In the genomic region with DNA sequence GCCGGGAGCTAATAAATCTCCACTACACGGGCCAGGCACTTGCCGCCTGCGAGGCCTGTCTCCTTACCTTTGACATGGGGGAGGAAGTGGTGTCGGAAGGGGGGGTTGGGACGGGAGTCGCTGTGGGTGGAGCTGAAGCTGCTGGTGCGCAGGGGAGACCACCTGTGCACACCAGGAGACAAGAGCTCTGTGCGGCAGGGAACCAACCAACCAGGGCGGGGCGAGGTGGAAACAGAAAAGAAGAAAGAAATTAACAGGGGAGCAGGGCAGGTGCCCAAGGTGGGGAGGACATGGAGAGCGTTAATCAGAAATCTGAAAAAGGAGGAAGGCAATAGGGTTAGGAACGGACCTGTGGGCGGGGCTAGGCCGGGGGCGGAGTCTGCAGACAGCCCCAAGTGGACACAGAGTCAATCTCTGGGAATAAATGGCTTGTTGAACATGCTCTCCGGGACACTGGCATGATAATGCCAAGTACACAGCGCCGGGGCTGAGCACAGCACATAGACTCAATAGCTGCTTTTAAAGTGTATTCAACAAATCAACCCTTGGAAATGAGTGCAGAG, we compare ENCODE assay signal across 32 mouse cellular contexts. TPM values are rescaled to one million over a fixed set of nuclear protein-coding genes. Genes with fewer than 3 reads are reported as not detected.
DNase-seq lines count a peak whose midpoint lies in the region; ATAC-seq and TF ChIP-seq lines count a peak whose summit lies in the region.
"Had no signal": no experiment of that assay in that cellular context is flagged by ENCODE, and none has a peak within 500 bp of the region (broad histone marks: within the 10 kb centered on the region; RNA-seq: fewer than 3 reads in every experiment).

No protein-coding gene starts in this region.

- ATAC-seq in hindbrain, embryonic 12.5 days (ENCODE audit: low FRiP score), result no peak
- ATAC-seq: forebrain, embryonic 15.5 days had no signal

- 47% methylated on average over 19 of the region's 19 CpGs for WGBS in hindbrain, embryonic 10.5 days
- 35% methylated on average over 19 of the region's 19 CpGs for WGBS in hindbrain, embryonic 12.5 days
- WGBS in small intestine, adult 2 months, result 54% methylated on average over 19 of the region's 19 CpGs
- WGBS in midbrain, embryonic 10.5 days, result 54% methylated on average over 19 of the region's 19 CpGs
- WGBS in forebrain, embryonic 10.5 days, result 46% methylated on average over 19 of the region's 19 CpGs

- 0 out of 2 replicates have a peak overlapping the region, but pooled peaks have one; percentile 12 for H3K27ac ChIP-seq in hindbrain, embryonic 10.5 days
- H3K27ac ChIP-seq in hindbrain, embryonic 12.5 days, result no peak overlapping the region
- no peak overlapping the region for H3K27ac ChIP-seq in small intestine, adult 2 months (ENCODE audit: insufficient read depth, low read depth, low read length)
- no peak overlapping the region for H3K27ac ChIP-seq in midbrain, embryonic 10.5 days (replicated peaks)
- no peak overlapping the region for H3K27ac ChIP-seq in forebrain, embryonic 10.5 days
- H3K27ac ChIP-seq: forebrain, embryonic 15.5 days; heart, embryonic 13.5 days; hindbrain, embryonic 14.5 days; left cerebral cortex, adult 2 months; liver, embryonic 13.5 days; midbrain, embryonic 12.5 days; neural tube, embryonic 13.5 days; stomach, embryonic 15.5 days had no signal

- no peak for TF ChIP-seq POLR2A in small intestine, adult 2 months (IDR thresholded peaks at IDR 0.05; ENCODE audit: low read depth, low read length)

- H3K4me3 ChIP-seq in hindbrain, embryonic 10.5 days, result no peak overlapping the region
- no peak overlapping the region for H3K4me3 ChIP-seq in hindbrain, embryonic 12.5 days
- peak overlapping the region; percentile 8; the same call in 1 of the 2 replicates for H3K4me3 ChIP-seq in small intestine, adult 2 months (ENCODE audit: low read depth, low read length)
- no peak overlapping the region for H3K4me3 ChIP-seq in midbrain, embryonic 10.5 days
- H3K4me3 ChIP-seq in forebrain, embryonic 10.5 days, result no peak overlapping the region
- H3K4me3 ChIP-seq: forebrain, embryonic 15.5 days; heart, embryonic 13.5 days; left cerebral cortex, adult 2 months; liver, embryonic 13.5 days; midbrain, embryonic 12.5 days; neural tube, embryonic 13.5 days; stomach, embryonic 15.5 days had no signal

- H3K4me1 ChIP-seq in hindbrain, embryonic 10.5 days (replicated peaks), result peaks cover 7% of the 10 kb centered on the region; the same call in 1 of the 2 replicates
- peaks cover 4% of the 10 kb centered on the region; the same call in 1 of the 2 replicates for H3K4me1 ChIP-seq in hindbrain, embryonic 12.5 days
- H3K4me1 ChIP-seq in small intestine, adult 2 months (ENCODE audit: control insufficient read depth, insufficient read depth, insufficient read length, low read length), result no peaks in the 10 kb centered on the region
- H3K4me1 ChIP-seq in midbrain, embryonic 10.5 days, result 0 out of 2 replicates have a peak, but pooled peaks cover 3% of the 10 kb centered on the region
- 0 out of 2 replicates have a peak, but pooled peaks cover 2% of the 10 kb centered on the region for H3K4me1 ChIP-seq in forebrain, embryonic 10.5 days
- H3K4me1 ChIP-seq: forebrain, embryonic 15.5 days; heart, embryonic 13.5 days; liver, embryonic 13.5 days; midbrain, embryonic 12.5 days; neural tube, embryonic 13.5 days; stomach, embryonic 15.5 days had no signal

- no peak overlapping the region for H3K4me2 ChIP-seq in hindbrain, embryonic 12.5 days (replicated peaks)
- H3K4me2 ChIP-seq: forebrain, embryonic 15.5 days; heart, embryonic 13.5 days; hindbrain, embryonic 14.5 days; liver, embryonic 13.5 days; midbrain, embryonic 12.5 days; neural tube, embryonic 13.5 days; stomach, embryonic 15.5 days had no signal

- no peaks in the 10 kb centered on the region for H3K27me3 ChIP-seq in hindbrain, embryonic 10.5 days (ENCODE audit: insufficient read depth, poor library complexity, severe bottlenecking)
- no peaks in the 10 kb centered on the region for H3K27me3 ChIP-seq in hindbrain, embryonic 12.5 days
- no peaks in the 10 kb centered on the region for H3K27me3 ChIP-seq in small intestine, adult 2 months (ENCODE audit: control insufficient read depth, insufficient read depth, low read length)
- no peaks in the 10 kb centered on the region for H3K27me3 ChIP-seq in midbrain, embryonic 10.5 days (ENCODE audit: low read depth, poor library complexity, severe bottlenecking)
- H3K27me3 ChIP-seq in forebrain, embryonic 10.5 days (ENCODE audit: poor library complexity, severe bottlenecking), result no peaks in the 10 kb centered on the region
- H3K27me3 ChIP-seq: forebrain, embryonic 15.5 days; heart, embryonic 13.5 days; liver, embryonic 13.5 days; midbrain, embryonic 12.5 days; neural tube, embryonic 13.5 days; stomach, embryonic 15.5 days had no signal

- H3K36me3 ChIP-seq in hindbrain, embryonic 10.5 days, result peaks cover 21% of the 10 kb centered on the region
- peaks cover 6% of the 10 kb centered on the region for H3K36me3 ChIP-seq in hindbrain, embryonic 12.5 days
- peaks cover 21% of the 10 kb centered on the region for H3K36me3 ChIP-seq in small intestine, adult 2 months (ENCODE audit: control insufficient read depth, insufficient read depth, low read length)
- peaks cover 26% of the 10 kb centered on the region for H3K36me3 ChIP-seq in midbrain, embryonic 10.5 days
- H3K36me3 ChIP-seq in forebrain, embryonic 10.5 days (replicated peaks), result peaks cover 33% of the 10 kb centered on the region

- no peak for TF ChIP-seq CTCF in small intestine, adult 2 months (IDR thresholded peaks at IDR 0.05; ENCODE audit: extremely low read depth, insufficient read length, insufficient replicate concordance, low read depth, low read length)

- H3K9me3 ChIP-seq in hindbrain, embryonic 10.5 days, result peaks cover 7% of the 10 kb centered on the region
- peaks cover 4% of the 10 kb centered on the region for H3K9me3 ChIP-seq in hindbrain, embryonic 12.5 days (replicated peaks)
- H3K9me3 ChIP-seq in midbrain, embryonic 10.5 days (replicated peaks), result peaks cover 7% of the 10 kb centered on the region
- H3K9me3 ChIP-seq in forebrain, embryonic 10.5 days, result peaks cover 7% of the 10 kb centered on the region
- H3K9me3 ChIP-seq: forebrain, embryonic 15.5 days; stomach, embryonic 15.5 days had no signal

- H3K9ac ChIP-seq in hindbrain, embryonic 12.5 days, result no peak overlapping the region
- H3K9ac ChIP-seq: forebrain, embryonic 15.5 days; heart, embryonic 13.5 days; hindbrain, embryonic 14.5 days; liver, embryonic 13.5 days; midbrain, embryonic 12.5 days; neural tube, embryonic 13.5 days; stomach, embryonic 15.5 days had no signal

- no peak for DNase-seq in hindbrain, embryonic 10.5 days (ENCODE audit: low spot score)
- DNase-seq in kidney, postnatal 4 days, result peak; percentile 35 to 49
- DNase-seq in kidney, postnatal 10 days, result no peak
- peak; percentile 63 for DNase-seq in ZHBTc4 (ENCODE audit: low read depth, low spot score)
- DNase-seq in midbrain, embryonic 10.5 days (ENCODE audit: low spot score), result no peak
- no peak for DNase-seq in forebrain, embryonic 10.5 days (ENCODE audit: extremely low spot score, low spot score)
- DNase-seq: adrenal gland, postnatal 14 days; cerebellum, adult 8-10 months; cerebellum, postnatal 36 days; embryo, embryonic 11 days; gastrocnemius, postnatal 10 days; heart, adult 18-20 months; heart, postnatal 14 days; kidney, postnatal 36 days; layer of hippocampus, adult 9-11 months; left cerebral cortex, postnatal 4 days; liver, embryonic 13.5 days; lung, adult 2 months; lung, postnatal 14 days; right cerebral cortex, adult 18-20 months; right cerebral cortex, postnatal 4 days; thymus, adult 2 months; thymus, postnatal 4 days had no signal

RNA-seq across cellular contexts. Expression of gene Afap1l2, which starts 51.1 kb away (rescaled TPM):
- 3.8 and 5.9 TPM in 2 replicates for polyA plus RNA-seq in hindbrain, embryonic 10.5 days (2016; fragmentation: Nextera tagmentation; extraction: Ambion mirVana)
- polyA plus RNA-seq in hindbrain, embryonic 12.5 days (2016; fragmentation: Nextera tagmentation; extraction: Ambion mirVana), result 8.1 and 9.1 TPM in 2 replicates
- polyA plus RNA-seq in small intestine, adult 2 months (2012; rRNA removed), result 2.3 and 2.6 TPM in 2 replicates
- 3.6 and 4.5 TPM in 2 replicates for polyA plus RNA-seq in midbrain, embryonic 10.5 days (2016; fragmentation: Nextera tagmentation; extraction: Ambion mirVana)
- 1.2 and 1.5 TPM in 2 replicates for polyA plus RNA-seq in forebrain, embryonic 10.5 days (2016; fragmentation: Nextera tagmentation; extraction: Ambion mirVana)

Comparison
In these comparisons a context has a peak if more than half of its experiments do, and no peak if none do; other contexts are left out.
1. DNase-seq: peak in kidney, postnatal 4 days (2 of 2) and ZHBTc4 (single experiment); none in hindbrain, embryonic 10.5 days (single experiment), kidney, postnatal 10 days (single experiment), midbrain, embryonic 10.5 days (single experiment) and forebrain, embryonic 10.5 days (single experiment).